Mouse (Mus musculus) kidney, postnatal 0 days (tissue): ENCODE results near the gene Cacnb4. TPM values are rescaled to one million over a fixed set of nuclear protein-coding genes. Genes with fewer than 3 reads are reported as not detected.

Experiments
- ATAC-seq: fragments of 200-750 bp; cut with Nextera tagmentation; replicated peaks from 2 replicates; pipeline ENCODE4 v1.8.0; 2017; ENCODE audit warnings: low read depth, moderate number of reproducible peaks, moderate TSS enrichment, moderate library complexity; ENCODE audit not compliant: low FRiP score
- DNase-seq: peaks from one replicate; pipeline ENCODE4 v3.0.0-alpha.2; 2016; ENCODE audit warnings: low spot score
- H3K27ac ChIP-seq: fragments of 300-500 bp; sonication (generic); 2 replicates; pipeline ENCODE4 v1.5.1; 2014; ENCODE audit warnings: mild to moderate bottlenecking
- H3K27me3 ChIP-seq: fragments of 300-500 bp; sonication (generic); 2 replicates; pipeline ENCODE4 v1.6.1; 2014; ENCODE audit warnings: low read length, mixed read lengths; ENCODE audit not compliant: insufficient read depth
- H3K36me3 ChIP-seq: fragments of 300-500 bp; sonication (generic); 2 replicates; pipeline ENCODE4 v1.6.1; 2014; ENCODE audit warnings: low read length, mixed read lengths; ENCODE audit not compliant: insufficient read depth
- H3K4me1 ChIP-seq: fragments of 300-500 bp; sonication (generic); replicated peaks from 2 replicates; pipeline ENCODE4 v1.6.1; 2014; ENCODE audit warnings: antibody characterized with exemption, low read length, mixed read lengths; ENCODE audit not compliant: insufficient read depth
- H3K4me2 ChIP-seq: fragments of 300-500 bp; sonication (generic); 2 replicates; pipeline ENCODE4 v1.6.1; 2014; ENCODE audit warnings: mild to moderate bottlenecking, low read length, moderate library complexity, mixed read lengths
- H3K4me3 ChIP-seq: fragments of 300-500 bp; sonication (generic); replicated peaks from 2 replicates; pipeline ENCODE4 v1.5.1; 2014; ENCODE audit warnings: low read depth, low read length
- H3K9ac ChIP-seq: fragments of 300-500 bp; sonication (generic); 2 replicates; pipeline ENCODE4 v1.6.1; 2014; ENCODE audit warnings: low read depth, low read length
- H3K9me3 ChIP-seq: fragments of 300-500 bp; sonication (generic); replicated peaks from 2 replicates; pipeline ENCODE4 v1.6.1; 2016; ENCODE audit warnings: low read length, inconsistent platforms, mixed read lengths
- CTCF ChIP-seq: IDR thresholded peaks from 2 replicates; pipeline ENCODE4 v1.5.1; 2016; ENCODE audit warnings: antibody characterized with exemption, low read depth, mild to moderate bottlenecking, moderate library complexity
- WGBS: fragments of 180-500 bp; shearing (Covaris S2); extraction: QIAGEN DNeasy Blood & Tissue Kit; methylation state at CpG from one replicate; pipeline ENCODE4 v1.1.7; 2014; 5-methylcytosine and 5-hydroxymethylcytosine counted together
- polyA plus RNA-seq: library from polyadenylated mRNA; unstranded; fragments of >200 nt; fragmentation: Nextera tagmentation; extraction: Ambion mirVana; gene quantifications from 2 replicates; pipeline ENCODE4 v1.2.1, GENCODE M21; 2015

Gene Cacnb4
- polyA plus RNA-seq, 1 experiment from 2014 or later, result 2.0 TPM

GRCm38 (mm10) chr2:52709417-52709816 lies 32.8 kb upstream of the Cacnb4 start:
- no peak for TF ChIP-seq CTCF
- no peak overlapping the region for H3K4me2 ChIP-seq
- H3K4me1 ChIP-seq, result no peaks in the 10 kb centered on the region
- 95% methylated on average over 5 of the region's 5 CpGs for WGBS
- no peaks in the 10 kb centered on the region for H3K9me3 ChIP-seq
- H3K27ac ChIP-seq, result no peak overlapping the region
- H3K4me3 ChIP-seq, result no peak overlapping the region
- DNase-seq (no peak), ATAC-seq (no peak)
- no peak overlapping the region for H3K9ac ChIP-seq
- H3K27me3 ChIP-seq, result no peaks in the 10 kb centered on the region
- peaks cover 15% of the 10 kb centered on the region for H3K36me3 ChIP-seq

GRCm38 (mm10) chr2:52701368-52702036 lies 24.9 kb upstream of the Cacnb4 start:
- ATAC-seq (no peak), DNase-seq (no peak)
- Histone ChIP-seq H3K36me3 (peaks cover 11% of the 10 kb centered on the region; the same call in 1 of the 2 replicates), H3K9ac (no peak overlapping the region), H3K4me2 (no peak overlapping the region), H3K27me3 (no peaks in the 10 kb centered on the region), H3K4me3 (no peak overlapping the region), H3K4me1 (no peaks in the 10 kb centered on the region), H3K27ac (no peak overlapping the region), H3K9me3 (no peaks in the 10 kb centered on the region)
- TF ChIP-seq CTCF, result no peak
- 90% methylated on average over 11 of the region's 11 CpGs for WGBS

GRCm38 (mm10) chr2:52700352-52700751 lies 23.7 kb upstream of the Cacnb4 start:
- Histone ChIP-seq H3K36me3 (peaks cover 11% of the 10 kb centered on the region), H3K27me3 (no peaks in the 10 kb centered on the region), H3K4me1 (no peaks in the 10 kb centered on the region), H3K4me3 (no peak overlapping the region), H3K4me2 (no peak overlapping the region), H3K9me3 (no peaks in the 10 kb centered on the region), H3K27ac (no peak overlapping the region), H3K9ac (no peak overlapping the region)
- ATAC-seq, result no peak
- no peak for DNase-seq
- TF ChIP-seq CTCF, result no peak
- 50% methylated on average over 5 of the region's 5 CpGs for WGBS

- peaks cover 13% of the 10 kb centered on the region for H3K36me3 ChIP-seq
- H3K9ac ChIP-seq, result no peak overlapping the region
- H3K4me2 ChIP-seq, result no peak overlapping the region
- ATAC-seq (no peak), DNase-seq (no peak)
- H3K4me3 ChIP-seq, result no peak overlapping the region
- 53% methylated on average over 6 of the region's 6 CpGs for WGBS
- no peak overlapping the region for H3K27ac ChIP-seq
- no peaks in the 10 kb centered on the region for H3K9me3 ChIP-seq
- no peaks in the 10 kb centered on the region for H3K4me1 ChIP-seq
- H3K27me3 ChIP-seq, result no peaks in the 10 kb centered on the region
- TF ChIP-seq CTCF, result no peak
Observed at GRCm38 (mm10) chr2:52694604-52695003, 18.0 kb upstream of the Cacnb4 start.

- 87% methylated on average over 4 of the region's 4 CpGs for WGBS
- no peak overlapping the region for H3K4me2 ChIP-seq
- H3K4me1 ChIP-seq, result no peaks in the 10 kb centered on the region
- no peak overlapping the region for H3K9ac ChIP-seq
- H3K27ac ChIP-seq, result no peak overlapping the region
- ATAC-seq (no peak), DNase-seq (no peak)
- no peaks in the 10 kb centered on the region for H3K27me3 ChIP-seq
- H3K9me3 ChIP-seq, result no peaks in the 10 kb centered on the region
- TF ChIP-seq CTCF, result peak; percentile 43; the same call in 1 of the 2 replicates
- H3K36me3 ChIP-seq, result peaks cover 10% of the 10 kb centered on the region; the same call in 1 of the 2 replicates
- H3K4me3 ChIP-seq, result no peak overlapping the region
Observed at GRCm38 (mm10) chr2:52691745-52692144, 15.1 kb upstream of the Cacnb4 start.

GRCm38 (mm10) chr2:52686601-52687000 lies 10.0 kb upstream of the Cacnb4 start:
- no peaks in the 10 kb centered on the region for H3K9me3 ChIP-seq
- no peak overlapping the region for H3K4me2 ChIP-seq
- ATAC-seq (no peak), DNase-seq (no peak)
- H3K9ac ChIP-seq, result no peak overlapping the region
- no peaks in the 10 kb centered on the region for H3K27me3 ChIP-seq
- no peak overlapping the region for H3K4me3 ChIP-seq
- no peaks in the 10 kb centered on the region for H3K4me1 ChIP-seq
- TF ChIP-seq CTCF, result no peak
- 73% methylated on average over 6 of the region's 6 CpGs for WGBS
- H3K36me3 ChIP-seq, result no peaks in the 10 kb centered on the region
- H3K27ac ChIP-seq, result no peak overlapping the region

GRCm38 (mm10) chr2:52677589-52677988 lies 958 bp upstream of the Cacnb4 start:
- H3K36me3 ChIP-seq, result no peaks in the 10 kb centered on the region
- no peak for TF ChIP-seq CTCF
- no peaks in the 10 kb centered on the region for H3K9me3 ChIP-seq
- peaks cover 4% of the 10 kb centered on the region; the same call in 1 of the 2 replicates for H3K27me3 ChIP-seq
- no peak for DNase-seq
- WGBS, result 75% methylated on average over 4 of the region's 4 CpGs
- ATAC-seq, result no peak
- no peak overlapping the region for H3K27ac ChIP-seq
- H3K4me1 ChIP-seq, result 0 out of 2 replicates have a peak, but pooled peaks cover 6% of the 10 kb centered on the region
- H3K4me3 ChIP-seq, result no peak overlapping the region
- H3K9ac ChIP-seq, result no peak overlapping the region
- H3K4me2 ChIP-seq, result no peak overlapping the region
